Mouse (Mus musculus) lung, postnatal 0 days (tissue): ENCODE measurements around the gene Arhgap21. TPM values are rescaled to one million over a fixed set of nuclear protein-coding genes. Genes with fewer than 3 reads are reported as not detected.

Source experiments
- ATAC-seq: fragments of 200-750 bp; cut with Nextera tagmentation; 2 replicates; pipeline ENCODE4 v1.8.0; 2017; ENCODE audit warnings: moderate library complexity
- DNase-seq: peaks from one replicate; pipeline ENCODE4 v3.0.0-alpha.2; 2016; ENCODE audit warnings: low spot score
- H3K27ac ChIP-seq: fragments of 300-500 bp; sonication (generic); 2 replicates; pipeline ENCODE4 v1.5.1; 2014; ENCODE audit warnings: antibody characterized with exemption, mild to moderate bottlenecking, low read length, mixed read lengths
- H3K27me3 ChIP-seq: fragments of 300-500 bp; sonication (generic); replicated peaks from 2 replicates; pipeline ENCODE4 v1.6.1; 2014; ENCODE audit warnings: low read length, mixed read lengths; ENCODE audit not compliant: insufficient read depth
- H3K36me3 ChIP-seq: fragments of 300-500 bp; sonication (generic); 2 replicates; pipeline ENCODE4 v1.6.1; 2014; ENCODE audit warnings: low read length, mixed read lengths; ENCODE audit not compliant: insufficient read depth
- H3K4me1 ChIP-seq: fragments of 300-500 bp; sonication (generic); 2 replicates; pipeline ENCODE4 v1.6.1; 2014; ENCODE audit warnings: antibody characterized with exemption, low read depth, low read length, mixed read lengths; ENCODE audit not compliant: insufficient read depth
- H3K4me2 ChIP-seq: fragments of 300-500 bp; sonication (generic); replicated peaks from 2 replicates; pipeline ENCODE4 v1.6.1; 2014; ENCODE audit warnings: low read depth, mild to moderate bottlenecking, low read length, moderate library complexity, mixed read lengths
- H3K4me3 ChIP-seq: fragments of 300-500 bp; sonication (generic); 2 replicates; pipeline ENCODE4 v1.5.1; 2014; ENCODE audit warnings: low read depth, low read length
- H3K9ac ChIP-seq: fragments of 300-500 bp; sonication (generic); replicated peaks from 2 replicates; pipeline ENCODE4 v1.6.1; 2014; ENCODE audit warnings: low read depth, mild to moderate bottlenecking
- H3K9me3 ChIP-seq: fragments of 300-500 bp; sonication (generic); 2 replicates; pipeline ENCODE4 v1.6.1; 2016; ENCODE audit warnings: low read length, mixed read lengths
- CTCF ChIP-seq: IDR thresholded peaks from 2 replicates; pipeline ENCODE4 v1.5.1; 2016; ENCODE audit warnings: antibody characterized with exemption, mild to moderate bottlenecking
- EP300 ChIP-seq: IDR thresholded peaks from 2 replicates; pipeline ENCODE4 v1.6.1; 2016; ENCODE audit warnings: antibody characterized with exemption, mild to moderate bottlenecking, control low read depth
- WGBS: fragments of 180-500 bp; shearing (Covaris S2); extraction: QIAGEN DNeasy Blood & Tissue Kit; methylation state at CpG from one replicate; pipeline ENCODE4 v1.1.7; 2014; 5-methylcytosine and 5-hydroxymethylcytosine counted together
- polyA plus RNA-seq: library from polyadenylated mRNA; unstranded; fragments of >200 nt; fragmentation: Nextera tagmentation; extraction: Ambion mirVana; gene quantifications from 2 replicates; pipeline ENCODE4 v1.2.1, GENCODE M21; 2015

Gene Arhgap21
- polyA plus RNA-seq, 1 experiment from 2014 or later, result 9.9 TPM

GRCm38 (mm10) chr2:21001156-21001555, 32.5 kb upstream of the Arhgap21 start:
- DNase-seq, result peak; percentile 9
- H3K4me2 ChIP-seq, result no peak overlapping the region
- no peak overlapping the region for H3K4me3 ChIP-seq
- H3K27me3 ChIP-seq, result no peaks in the 10 kb centered on the region
- H3K9ac ChIP-seq, result no peak overlapping the region
- TF ChIP-seq EP300 (no peak), CTCF (no peak)
- no peaks in the 10 kb centered on the region for H3K36me3 ChIP-seq
- ATAC-seq, result no peak
- H3K9me3 ChIP-seq, result no peaks in the 10 kb centered on the region
- no peaks in the 10 kb centered on the region for H3K4me1 ChIP-seq
- no peak overlapping the region for H3K27ac ChIP-seq
- 64% methylated on average over 5 of the region's 5 CpGs for WGBS

- Histone ChIP-seq H3K4me3 (no peak overlapping the region), H3K36me3 (no peaks in the 10 kb centered on the region), H3K4me1 (no peaks in the 10 kb centered on the region), H3K9me3 (no peaks in the 10 kb centered on the region), H3K27me3 (no peaks in the 10 kb centered on the region), H3K27ac (no peak overlapping the region), H3K4me2 (no peak overlapping the region), H3K9ac (no peak overlapping the region)
- 58% methylated on average over 2 of the region's 2 CpGs for WGBS
- peak; percentile 26 for DNase-seq
- TF ChIP-seq EP300 (no peak), CTCF (no peak)
- ATAC-seq, result no peak
Measured at GRCm38 (mm10) chr2:20995547-20995946, 26.9 kb upstream of the Arhgap21 start.

- WGBS, result 98% methylated on average over 2 of the region's 2 CpGs
- Histone ChIP-seq H3K36me3 (no peaks in the 10 kb centered on the region), H3K4me1 (no peaks in the 10 kb centered on the region), H3K9ac (no peak overlapping the region), H3K9me3 (no peaks in the 10 kb centered on the region), H3K27me3 (no peaks in the 10 kb centered on the region), H3K27ac (no peak overlapping the region), H3K4me3 (no peak overlapping the region), H3K4me2 (no peak overlapping the region)
- ATAC-seq (no peak), DNase-seq (no peak)
- TF ChIP-seq CTCF, result no peak
- TF ChIP-seq EP300, result no peak
Measured at GRCm38 (mm10) chr2:20991508-20991907, 22.8 kb upstream of the Arhgap21 start.

GRCm38 (mm10) chr2:20990907-20991306, 22.2 kb upstream of the Arhgap21 start:
- ATAC-seq, result no peak

GRCm38 (mm10) chr2:20990056-20990455, 21.4 kb upstream of the Arhgap21 start:
- WGBS, result 67% methylated on average over 3 of the region's 3 CpGs
- no peak overlapping the region for H3K4me3 ChIP-seq
- ATAC-seq (no peak), DNase-seq (no peak)
- no peaks in the 10 kb centered on the region for H3K9me3 ChIP-seq
- no peaks in the 10 kb centered on the region for H3K36me3 ChIP-seq
- TF ChIP-seq EP300, result no peak
- TF ChIP-seq CTCF, result no peak
- no peak overlapping the region for H3K4me2 ChIP-seq
- no peaks in the 10 kb centered on the region for H3K27me3 ChIP-seq
- H3K27ac ChIP-seq, result no peak overlapping the region
- H3K4me1 ChIP-seq, result no peaks in the 10 kb centered on the region
- no peak overlapping the region for H3K9ac ChIP-seq

More at GRCm38 (mm10) chr2:20990907-20991306, 22.2 kb upstream of the Arhgap21 start:
- Histone ChIP-seq H3K4me1 (no peaks in the 10 kb centered on the region), H3K27ac (no peak overlapping the region), H3K4me3 (no peak overlapping the region), H3K9me3 (no peaks in the 10 kb centered on the region), H3K9ac (no peak overlapping the region), H3K27me3 (no peaks in the 10 kb centered on the region), H3K36me3 (no peaks in the 10 kb centered on the region), H3K4me2 (no peak overlapping the region)
- 47% methylated on average over 2 of the region's 2 CpGs for WGBS
- no peak for TF ChIP-seq CTCF
- TF ChIP-seq EP300, result no peak
- DNase-seq, result no peak

- WGBS, result 51% methylated on average over 3 of the region's 3 CpGs
- H3K4me3 ChIP-seq, result no peak overlapping the region
- ATAC-seq, result peak; percentile 81
Measured at GRCm38 (mm10) chr2:20987822-20988221, 19.1 kb upstream of the Arhgap21 start.

GRCm38 (mm10) chr2:20978726-20979125, 10.0 kb upstream of the Arhgap21 start:
- Histone ChIP-seq H3K4me1 (no peaks in the 10 kb centered on the region), H3K4me2 (no peak overlapping the region), H3K9ac (no peak overlapping the region), H3K27ac (no peak overlapping the region), H3K9me3 (0 out of 2 replicates have a peak, but pooled peaks cover 3% of the 10 kb centered on the region), H3K27me3 (no peaks in the 10 kb centered on the region), H3K36me3 (no peaks in the 10 kb centered on the region), H3K4me3 (no peak overlapping the region)
- no peak for DNase-seq
- TF ChIP-seq CTCF (no peak), EP300 (no peak)
- ATAC-seq, result no peak
- WGBS, result 77% methylated on average over 7 of the region's 8 CpGs

More at GRCm38 (mm10) chr2:20987822-20988221, 19.1 kb upstream of the Arhgap21 start:
- peak; percentile 68 for DNase-seq
- Histone ChIP-seq H3K27me3 (no peaks in the 10 kb centered on the region), H3K4me1 (no peaks in the 10 kb centered on the region), H3K4me2 (no peak overlapping the region), H3K9ac (no peak overlapping the region), H3K27ac (no peak overlapping the region), H3K9me3 (no peaks in the 10 kb centered on the region), H3K36me3 (no peaks in the 10 kb centered on the region)
- TF ChIP-seq EP300, result peak; percentile 54; the same call in 1 of the 2 replicates
- TF ChIP-seq CTCF, result no peak
